Mouse (Mus musculus): ENCODE measurements around the gene Rnf8. TPM values are rescaled to one million over a fixed set of nuclear protein-coding genes. Genes with fewer than 3 reads are reported as not detected.

Gene Rnf8
- polyA plus RNA-seq, 1 experiment from 2014 or later, result 66.0 TPM

- no peak for ATAC-seq (ENCODE audit: low read depth)
- Histone ChIP-seq H3K4me3 (ENCODE audit: low read depth, low read length) (no peak overlapping the region), H3K9me3 (ENCODE audit: control insufficient read depth, low read length) (no peaks in the 10 kb centered on the region), H3K4me2 (ENCODE audit: low read depth, low read length) (no peak overlapping the region), H3K27me3 (replicated peaks; ENCODE audit: control insufficient read depth, insufficient read depth, low read length) (no peaks in the 10 kb centered on the region), H3K9ac (ENCODE audit: low read depth, low read length) (no peak overlapping the region), H3K4me1 (ENCODE audit: control insufficient read depth, insufficient read depth, low read length) (no peaks in the 10 kb centered on the region), H3K27ac (replicated peaks; ENCODE audit: low read depth, low read length) (no peak overlapping the region), H3K36me3 (ENCODE audit: control insufficient read depth, insufficient read depth, low read length) (peaks cover 96% of the 10 kb centered on the region)
- WGBS, result 85% methylated on average over 6 of the region's 6 CpGs
- no peak for DNase-seq (ENCODE audit: low spot score)
Measured at GRCm38 (mm10) chr17:29679038-29679767, 64.6 kb downstream of the Rnf8 start.

- Histone ChIP-seq H3K27ac (replicated peaks; ENCODE audit: low read depth, low read length) (no peak overlapping the region), H3K9ac (ENCODE audit: low read depth, low read length) (no peak overlapping the region), H3K4me3 (ENCODE audit: low read depth, low read length) (no peak overlapping the region), H3K36me3 (ENCODE audit: control insufficient read depth, insufficient read depth, low read length) (peaks cover 98% of the 10 kb centered on the region), H3K4me1 (ENCODE audit: control insufficient read depth, insufficient read depth, low read length) (no peaks in the 10 kb centered on the region), H3K27me3 (replicated peaks; ENCODE audit: control insufficient read depth, insufficient read depth, low read length) (no peaks in the 10 kb centered on the region), H3K9me3 (ENCODE audit: control insufficient read depth, low read length) (no peaks in the 10 kb centered on the region), H3K4me2 (ENCODE audit: low read depth, low read length) (no peak overlapping the region)
- WGBS, result 64% methylated on average over 2 of the region's 2 CpGs
- peak; percentile 69 for DNase-seq (ENCODE audit: low spot score)
- no peak; the same call in 1 of the 2 replicates for ATAC-seq (ENCODE audit: low read depth)
Measured at GRCm38 (mm10) chr17:29680174-29680573, 65.6 kb downstream of the Rnf8 start.

- H3K36me3 ChIP-seq (ENCODE audit: control insufficient read depth, insufficient read depth, low read length), result peaks cover 98% of the 10 kb centered on the region
- DNase-seq (ENCODE audit: low spot score), result no peak
- no peak overlapping the region for H3K4me3 ChIP-seq (ENCODE audit: low read depth, low read length)
- no peak overlapping the region for H3K4me2 ChIP-seq (ENCODE audit: low read depth, low read length)
- H3K27ac ChIP-seq (replicated peaks; ENCODE audit: low read depth, low read length), result no peak overlapping the region
- H3K27me3 ChIP-seq (replicated peaks; ENCODE audit: control insufficient read depth, insufficient read depth, low read length), result no peaks in the 10 kb centered on the region
- H3K9ac ChIP-seq (ENCODE audit: low read depth, low read length), result no peak overlapping the region
- WGBS, result 92% methylated on average over 2 of the region's 2 CpGs
- no peaks in the 10 kb centered on the region for H3K4me1 ChIP-seq (ENCODE audit: control insufficient read depth, insufficient read depth, low read length)
- H3K9me3 ChIP-seq (ENCODE audit: control insufficient read depth, low read length), result no peaks in the 10 kb centered on the region
- ATAC-seq (ENCODE audit: low read depth), result no peak
Measured at GRCm38 (mm10) chr17:29680921-29681320, 66.3 kb downstream of the Rnf8 start.

- Histone ChIP-seq H3K27ac (replicated peaks; ENCODE audit: low read depth, low read length) (no peak overlapping the region), H3K4me3 (ENCODE audit: low read depth, low read length) (no peak overlapping the region), H3K27me3 (replicated peaks; ENCODE audit: control insufficient read depth, insufficient read depth, low read length) (no peaks in the 10 kb centered on the region), H3K36me3 (ENCODE audit: control insufficient read depth, insufficient read depth, low read length) (peaks cover 98% of the 10 kb centered on the region), H3K4me1 (ENCODE audit: control insufficient read depth, insufficient read depth, low read length) (no peaks in the 10 kb centered on the region), H3K9me3 (ENCODE audit: control insufficient read depth, low read length) (no peaks in the 10 kb centered on the region), H3K4me2 (ENCODE audit: low read depth, low read length) (no peak overlapping the region), H3K9ac (ENCODE audit: low read depth, low read length) (no peak overlapping the region)
- DNase-seq (ENCODE audit: low spot score), result no peak
- WGBS, result 96% methylated on average over 9 of the region's 9 CpGs
- no peak for ATAC-seq (ENCODE audit: low read depth)
Measured at GRCm38 (mm10) chr17:29681669-29682068, 67.1 kb downstream of the Rnf8 start.

- no peaks in the 10 kb centered on the region for H3K27me3 ChIP-seq (replicated peaks; ENCODE audit: control insufficient read depth, insufficient read depth, low read length)
- 87% methylated on average over 7 of the region's 7 CpGs for WGBS
Measured at GRCm38 (mm10) chr17:29682261-29682660, 67.7 kb downstream of the Rnf8 start.

GRCm38 (mm10) chr17:29683127-29683526 is 68.5 kb downstream of the Rnf8 start:
- H3K4me1 ChIP-seq (ENCODE audit: control insufficient read depth, insufficient read depth, low read length), result no peaks in the 10 kb centered on the region
- H3K9me3 ChIP-seq (ENCODE audit: control insufficient read depth, low read length), result no peaks in the 10 kb centered on the region
- H3K4me3 ChIP-seq (ENCODE audit: low read depth, low read length), result no peak overlapping the region
- no peak for DNase-seq (ENCODE audit: low spot score)
- 75% methylated on average over 2 of the region's 2 CpGs for WGBS
- H3K4me2 ChIP-seq (ENCODE audit: low read depth, low read length), result no peak overlapping the region
- no peaks in the 10 kb centered on the region for H3K27me3 ChIP-seq (replicated peaks; ENCODE audit: control insufficient read depth, insufficient read depth, low read length)
- no peak for ATAC-seq (ENCODE audit: low read depth)
- peaks cover 98% of the 10 kb centered on the region for H3K36me3 ChIP-seq (ENCODE audit: control insufficient read depth, insufficient read depth, low read length)
- H3K9ac ChIP-seq (ENCODE audit: low read depth, low read length), result no peak overlapping the region
- no peak overlapping the region for H3K27ac ChIP-seq (replicated peaks; ENCODE audit: low read depth, low read length)

More at GRCm38 (mm10) chr17:29682261-29682660, 67.7 kb downstream of the Rnf8 start:
- H3K9me3 ChIP-seq (ENCODE audit: control insufficient read depth, low read length), result no peaks in the 10 kb centered on the region
- no peak overlapping the region for H3K27ac ChIP-seq (replicated peaks; ENCODE audit: low read depth, low read length)
- no peak for ATAC-seq (ENCODE audit: low read depth)
- H3K4me2 ChIP-seq (ENCODE audit: low read depth, low read length), result no peak overlapping the region
- no peaks in the 10 kb centered on the region for H3K4me1 ChIP-seq (ENCODE audit: control insufficient read depth, insufficient read depth, low read length)
- no peak for DNase-seq (ENCODE audit: low spot score)
- no peak overlapping the region for H3K4me3 ChIP-seq (ENCODE audit: low read depth, low read length)
- H3K9ac ChIP-seq (ENCODE audit: low read depth, low read length), result no peak overlapping the region
- H3K36me3 ChIP-seq (ENCODE audit: control insufficient read depth, insufficient read depth, low read length), result peaks cover 98% of the 10 kb centered on the region

GRCm38 (mm10) chr17:29684275-29684674 is 69.7 kb downstream of the Rnf8 start:
- Histone ChIP-seq H3K36me3 (ENCODE audit: control insufficient read depth, insufficient read depth, low read length) (peaks cover 94% of the 10 kb centered on the region), H3K4me2 (ENCODE audit: low read depth, low read length) (no peak overlapping the region), H3K9me3 (ENCODE audit: control insufficient read depth, low read length) (no peaks in the 10 kb centered on the region), H3K27ac (replicated peaks; ENCODE audit: low read depth, low read length) (no peak overlapping the region), H3K4me1 (ENCODE audit: control insufficient read depth, insufficient read depth, low read length) (no peaks in the 10 kb centered on the region), H3K9ac (ENCODE audit: low read depth, low read length) (no peak overlapping the region), H3K27me3 (replicated peaks; ENCODE audit: control insufficient read depth, insufficient read depth, low read length) (no peaks in the 10 kb centered on the region), H3K4me3 (ENCODE audit: low read depth, low read length) (no peak overlapping the region)
- ATAC-seq (ENCODE audit: low read depth) (no peak), DNase-seq (ENCODE audit: low spot score) (no peak)
- WGBS, result 94% methylated on average over 4 of the region's 4 CpGs

- H3K4me1 ChIP-seq (ENCODE audit: control insufficient read depth, insufficient read depth, low read length), result no peaks in the 10 kb centered on the region
- H3K27ac ChIP-seq (replicated peaks; ENCODE audit: low read depth, low read length), result no peak overlapping the region
- no peak for ATAC-seq (ENCODE audit: low read depth)
- H3K4me2 ChIP-seq (ENCODE audit: low read depth, low read length), result no peak overlapping the region
- H3K9me3 ChIP-seq (ENCODE audit: control insufficient read depth, low read length), result no peaks in the 10 kb centered on the region
- no peak overlapping the region for H3K4me3 ChIP-seq (ENCODE audit: low read depth, low read length)
- no peaks in the 10 kb centered on the region for H3K27me3 ChIP-seq (replicated peaks; ENCODE audit: control insufficient read depth, insufficient read depth, low read length)
- 94% methylated on average over 5 of the region's 5 CpGs for WGBS
- H3K36me3 ChIP-seq (ENCODE audit: control insufficient read depth, insufficient read depth, low read length), result peaks cover 95% of the 10 kb centered on the region
- no peak for DNase-seq (ENCODE audit: low spot score)
- no peak overlapping the region for H3K9ac ChIP-seq (ENCODE audit: low read depth, low read length)
Measured at GRCm38 (mm10) chr17:29686771-29687170, 72.2 kb downstream of the Rnf8 start.

- ATAC-seq (ENCODE audit: low read depth) (no peak), DNase-seq (ENCODE audit: low spot score) (no peak)
- Histone ChIP-seq H3K9ac (ENCODE audit: low read depth, low read length) (no peak overlapping the region), H3K4me2 (ENCODE audit: low read depth, low read length) (no peak overlapping the region), H3K9me3 (ENCODE audit: control insufficient read depth, low read length) (no peaks in the 10 kb centered on the region), H3K27ac (replicated peaks; ENCODE audit: low read depth, low read length) (no peak overlapping the region), H3K36me3 (ENCODE audit: control insufficient read depth, insufficient read depth, low read length) (peaks cover 89% of the 10 kb centered on the region), H3K27me3 (replicated peaks; ENCODE audit: control insufficient read depth, insufficient read depth, low read length) (no peaks in the 10 kb centered on the region), H3K4me1 (ENCODE audit: control insufficient read depth, insufficient read depth, low read length) (no peaks in the 10 kb centered on the region), H3K4me3 (ENCODE audit: low read depth, low read length) (no peak overlapping the region)
- WGBS, result 78% methylated on average over 6 of the region's 6 CpGs
Measured at GRCm38 (mm10) chr17:29687373-29687772, 72.8 kb downstream of the Rnf8 start.

Data from embryonic facial prominence, embryonic 14.5 days (tissue).